Mouse (Mus musculus): ENCODE measurements around the gene Mrpl3. TPM values are rescaled to one million over a fixed set of nuclear protein-coding genes. Genes with fewer than 3 reads are reported as not detected.
"Not testable (repeated sequence)": the region's sequence is repeated elsewhere in the genome, so short reads cannot be mapped to it uniquely, and the experiment has no call there.

Mrpl3 gene
- 10 to 100 TPM; 73.0 to 77.6 TPM for total RNA-seq (2021)
- long read RNA-seq, experiment 1, transcript Mrpl3-201 (10 exons, 3,972 nt): major isoform, 59 of 70 reads
- long read RNA-seq, experiment 1, partial matches to known transcripts: 4 of 70 reads
- long read RNA-seq, experiment 1, other reads (novel, unspliced or antisense): 4 of 70 reads
- long read RNA-seq, experiment 2, transcript Mrpl3-205 (9 exons, 2,309 nt): minor isoform, 7 of 68 reads
- long read RNA-seq, experiment 2, transcript Mrpl3-201 (10 exons, 3,972 nt): major isoform, 57 of 68 reads
- long read RNA-seq, experiment 2, partial matches to known transcripts: 3 of 68 reads
- long read RNA-seq, experiment 2, other reads (novel, unspliced or antisense): 1 of 68 reads

DNA sequence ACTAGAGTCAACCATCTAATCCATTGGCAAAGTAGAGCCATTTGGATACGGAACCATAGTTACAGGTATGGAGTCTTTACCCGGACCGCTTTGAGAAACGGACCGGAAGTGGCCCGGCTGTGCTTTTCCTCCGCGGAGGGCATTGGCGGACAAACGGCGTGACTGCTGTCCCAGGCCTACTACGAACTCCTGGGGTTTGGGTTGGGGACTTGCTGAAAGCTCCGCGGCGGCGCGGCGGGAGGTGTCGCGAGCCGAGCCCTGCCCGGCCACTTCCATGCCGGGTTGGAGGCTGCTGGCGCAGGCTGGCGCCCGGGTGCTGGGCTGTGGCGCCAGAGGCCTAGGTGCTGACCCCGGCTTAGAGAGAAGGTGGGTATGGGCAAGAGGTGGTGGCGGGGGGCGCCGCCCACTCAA is at the start of gene Mrpl3:
TSS of gene Mrpl3 (plus strand) at position 93 of the 411 bp plus-strand sequence.
- DNase-seq (ENCODE audit: low spot score in 2 of 2): peak; percentile 88

DNA sequence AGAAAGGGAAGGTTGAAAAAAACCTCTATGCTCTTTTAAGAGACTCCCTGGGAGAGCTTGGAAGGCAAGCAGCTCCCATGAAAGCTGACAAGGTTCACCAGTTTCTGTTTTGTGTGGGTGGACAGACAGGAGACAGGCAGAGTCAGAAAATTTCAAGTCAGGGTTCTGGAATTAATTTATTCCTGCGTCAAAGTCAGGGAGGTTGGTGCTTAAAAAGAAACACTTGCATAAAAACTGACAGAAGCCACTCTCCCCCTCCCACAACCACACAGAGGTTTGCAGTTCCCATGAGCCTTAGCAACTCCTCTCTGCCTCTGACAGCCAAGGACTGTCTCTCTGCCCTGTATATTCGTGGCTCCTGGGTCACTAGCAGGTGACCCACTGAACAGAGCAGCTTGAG is 42.3 kb upstream of the Mrpl3 start:
- DNase-seq (ENCODE audit: low spot score in 2 of 2): no peak

DNA sequence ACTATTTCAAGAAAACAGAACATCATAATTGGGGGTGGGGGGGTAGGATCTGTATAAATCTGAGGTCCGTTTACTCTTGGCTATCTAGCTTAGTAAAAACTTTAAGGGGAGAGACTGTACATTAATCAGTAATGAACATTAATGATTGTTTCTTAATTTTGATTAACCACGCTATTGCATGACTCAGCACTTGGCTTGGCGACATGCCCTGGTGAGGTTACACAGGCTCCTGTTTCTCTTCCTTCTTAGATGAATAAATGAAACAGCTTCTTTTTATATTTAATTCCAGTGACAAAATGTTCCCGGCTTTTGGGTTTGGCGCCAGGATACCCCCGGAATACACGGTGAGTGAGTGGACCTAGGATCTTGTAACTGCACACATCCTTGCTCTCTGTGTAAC is 34.9 kb upstream of the Mrpl3 start:
- no peak for DNase-seq (ENCODE audit: low spot score in 2 of 2)

DNA sequence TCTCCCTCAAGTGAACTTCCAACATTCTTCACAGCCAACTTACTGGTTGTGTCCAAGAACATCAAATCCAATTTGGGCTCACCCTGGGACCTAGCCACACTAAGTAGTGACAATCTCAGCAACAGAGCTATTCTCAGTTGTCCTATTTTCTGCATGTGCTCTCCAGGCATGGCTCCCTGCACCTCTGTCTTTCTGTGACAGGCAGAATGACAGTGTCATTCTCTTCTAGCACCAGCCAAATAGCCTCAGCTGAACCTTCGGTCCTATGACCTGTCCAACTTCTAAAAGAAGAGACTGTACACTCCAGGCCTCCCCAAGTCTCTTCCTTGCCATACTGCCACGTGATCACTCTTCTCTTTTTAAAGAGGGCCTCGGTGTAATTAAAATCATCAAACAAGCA is 24.7 kb upstream of the Mrpl3 start:
- no peak for DNase-seq (ENCODE audit: low spot score in 2 of 2)

DNA sequence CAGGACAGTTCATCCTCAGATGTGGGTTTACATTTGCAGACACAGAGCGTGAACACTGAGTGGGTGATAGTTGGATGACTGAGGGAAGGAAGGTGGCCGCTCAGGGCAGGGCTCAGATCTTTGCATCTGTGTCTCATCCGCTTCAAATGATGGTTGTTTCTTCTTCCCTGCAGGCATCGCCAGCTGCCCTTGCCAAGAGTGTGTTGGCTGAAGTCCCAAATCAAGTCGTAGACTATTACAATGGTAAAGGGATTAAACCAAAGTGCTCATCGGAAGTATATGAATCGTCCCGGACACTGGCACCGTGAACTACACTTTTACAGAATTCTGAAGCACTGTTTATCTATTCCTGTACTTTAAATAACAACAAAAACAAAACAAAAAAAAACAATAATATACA is 20.5 kb upstream of the Mrpl3 start:
- no peak for DNase-seq (ENCODE audit: low spot score in 2 of 2)

DNA sequence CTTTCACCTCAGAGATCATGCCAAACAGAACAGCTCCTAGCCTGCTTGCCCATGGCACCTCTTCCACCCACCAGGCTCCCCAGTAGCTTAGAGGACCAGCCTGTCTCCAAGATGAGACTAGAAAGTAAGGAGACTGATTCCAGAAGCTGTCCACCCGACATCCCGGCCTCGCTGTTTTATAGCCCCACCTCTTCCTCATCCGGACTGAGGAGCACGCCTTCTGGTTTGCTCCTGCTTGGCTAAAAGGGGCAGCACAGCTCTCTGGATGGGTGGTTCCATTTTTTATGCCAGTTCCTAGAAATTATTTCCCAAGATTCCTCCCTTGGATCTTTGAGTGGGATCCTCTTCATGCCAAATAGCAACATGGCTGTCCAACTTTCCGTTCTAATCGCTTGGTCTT is 19.4 kb upstream of the Mrpl3 start:
- no peak for DNase-seq (ENCODE audit: low spot score in 2 of 2)

DNA sequence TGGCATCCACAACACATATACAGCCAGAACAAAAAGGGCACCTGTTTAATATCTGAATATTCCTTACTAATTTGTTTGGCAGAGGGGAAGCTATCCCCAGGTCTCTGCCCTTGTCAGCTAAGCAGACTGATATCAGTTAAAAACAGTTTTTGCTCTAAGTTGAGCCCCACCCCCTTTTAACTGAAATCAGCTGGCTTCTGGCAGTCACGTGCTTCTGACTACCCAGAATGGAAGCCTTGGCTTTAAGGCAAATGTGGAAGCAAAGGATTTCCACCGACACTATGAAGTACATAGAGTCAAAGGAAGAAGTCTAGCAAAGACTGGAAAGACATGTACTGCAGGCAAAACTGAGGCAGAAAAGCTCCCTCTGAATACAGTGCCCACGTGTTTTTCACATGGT is 15.2 kb upstream of the Mrpl3 start:
- no peak for DNase-seq (ENCODE audit: low spot score in 2 of 2)

DNA sequence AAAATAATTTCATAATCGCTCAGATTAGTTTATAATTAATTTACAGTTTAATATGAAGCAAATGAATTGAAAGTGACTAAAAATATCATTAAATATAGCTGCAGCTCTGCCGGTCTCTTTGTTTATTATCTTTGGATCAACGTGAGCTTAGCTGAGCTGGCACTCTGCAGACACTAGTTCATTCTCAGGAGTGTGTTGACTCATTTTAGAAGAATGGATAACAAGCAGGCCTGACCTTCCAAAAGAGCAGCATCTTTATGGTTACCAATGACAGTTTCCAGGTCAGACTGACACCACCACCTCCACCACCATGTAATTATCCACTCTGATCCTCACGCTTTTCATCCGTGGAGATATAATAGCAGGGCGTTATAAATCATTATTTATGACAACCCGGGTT is 7.0 kb upstream of the Mrpl3 start:
- no peak for DNase-seq (ENCODE audit: low spot score in 2 of 2)

DNA sequence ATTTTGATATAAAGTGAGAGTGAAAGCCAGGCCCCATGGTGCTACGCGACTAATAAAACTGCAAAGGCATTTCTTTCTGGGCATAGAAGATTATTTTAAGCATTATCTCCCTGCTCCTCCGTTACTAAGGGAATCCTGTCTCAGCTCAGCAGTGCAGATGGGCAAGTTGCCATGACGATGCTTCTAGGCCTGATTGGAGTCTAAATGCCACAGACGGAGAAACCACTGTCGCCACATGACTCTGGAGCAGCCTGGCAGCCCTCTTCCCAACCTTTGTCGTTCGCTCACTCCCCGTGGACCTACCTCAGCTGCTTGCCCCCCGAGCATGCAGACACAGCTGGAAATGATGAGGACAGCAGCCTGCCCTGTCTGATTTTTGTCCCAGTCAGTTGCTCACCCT is 4.7 kb upstream of the Mrpl3 start:
- DNase-seq (ENCODE audit: low spot score in 2 of 2): peak; percentile 32 to 54

DNA sequence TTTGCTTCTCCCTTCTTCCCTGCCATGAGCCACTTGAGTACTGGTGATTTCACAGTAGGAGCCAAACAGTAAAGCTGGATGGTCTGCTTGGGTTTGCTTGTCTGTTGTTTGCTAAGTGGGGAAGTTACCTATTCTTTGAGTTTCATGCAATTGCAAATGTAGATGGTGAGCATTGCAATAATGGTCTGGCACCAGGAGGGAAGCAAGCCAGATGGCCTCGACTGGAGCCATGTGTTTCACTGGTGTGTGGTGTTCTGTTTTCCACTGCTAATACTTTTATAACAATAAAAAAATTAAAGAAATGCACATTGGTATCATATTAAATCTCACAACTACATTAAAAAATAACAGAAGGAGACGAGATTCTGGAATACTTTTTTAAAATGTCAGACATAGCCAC is 3.4 kb upstream of the Mrpl3 start:
- peak in 1 of 2 experiments; percentile 36 for DNase-seq (ENCODE audit: low spot score in 2 of 2)

DNA sequence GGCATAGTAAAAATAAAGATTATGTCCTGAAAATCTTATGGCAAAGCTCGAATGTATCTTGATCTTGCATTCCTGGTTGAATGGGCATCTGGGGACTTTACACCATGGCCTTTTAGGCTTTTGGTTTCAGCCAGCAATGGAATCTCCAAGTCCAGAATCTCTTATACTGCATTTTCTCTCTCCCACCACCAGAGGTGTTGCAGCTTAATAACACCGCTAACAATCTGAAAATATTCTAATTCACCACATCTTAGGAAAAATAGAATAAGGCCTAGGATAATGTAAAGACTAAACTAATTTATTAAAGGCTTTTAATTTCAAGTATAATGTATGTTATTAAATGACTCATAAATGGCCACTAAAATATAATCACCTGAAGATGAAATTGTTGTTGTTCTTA is 2.8 kb upstream of the Mrpl3 start:
- no peak for DNase-seq (ENCODE audit: low spot score in 2 of 2)

DNA sequence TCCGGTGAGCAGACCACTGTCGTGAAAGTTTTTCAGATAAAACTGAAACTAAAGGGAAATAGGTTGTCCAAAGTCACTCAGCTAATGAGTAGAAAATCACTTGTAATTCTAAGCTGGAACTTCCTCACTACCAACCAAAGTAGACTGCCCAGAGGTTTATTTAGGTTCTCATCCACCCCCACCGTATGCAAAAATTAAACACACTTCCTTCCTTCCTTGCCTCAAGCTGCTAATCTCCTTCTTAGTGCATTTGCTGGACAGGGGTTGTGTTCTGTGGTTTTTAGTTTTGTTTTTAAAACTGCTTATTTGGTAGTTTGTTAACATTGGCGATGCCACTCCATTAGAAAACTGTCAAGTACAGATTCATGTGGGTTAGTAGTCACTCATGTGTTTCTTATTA is 773 bp downstream of the Mrpl3 start:
- DNase-seq (ENCODE audit: low spot score in 2 of 2): no peak

DNA sequence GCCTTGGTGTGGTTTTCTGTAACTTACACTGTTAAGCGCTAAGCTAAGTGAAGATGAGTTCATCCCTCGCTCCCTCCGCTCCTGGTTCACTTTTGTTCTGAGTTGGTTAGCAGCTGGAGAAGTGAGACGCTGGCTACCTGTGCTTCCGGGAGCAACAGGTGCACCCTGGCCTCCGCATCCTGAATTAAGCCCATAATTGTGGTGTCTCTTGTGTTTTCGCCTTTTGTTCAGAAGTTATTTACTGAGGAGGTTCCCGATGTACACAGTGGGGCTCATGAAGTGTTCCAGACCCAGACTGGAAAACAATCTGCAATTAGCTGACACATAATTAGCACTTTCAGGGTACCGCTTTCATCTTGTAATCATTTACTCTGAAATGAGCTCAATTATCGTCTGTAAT is 16.1 kb downstream of the Mrpl3 start:
- no peak for DNase-seq (ENCODE audit: low spot score in 2 of 2)

DNA sequence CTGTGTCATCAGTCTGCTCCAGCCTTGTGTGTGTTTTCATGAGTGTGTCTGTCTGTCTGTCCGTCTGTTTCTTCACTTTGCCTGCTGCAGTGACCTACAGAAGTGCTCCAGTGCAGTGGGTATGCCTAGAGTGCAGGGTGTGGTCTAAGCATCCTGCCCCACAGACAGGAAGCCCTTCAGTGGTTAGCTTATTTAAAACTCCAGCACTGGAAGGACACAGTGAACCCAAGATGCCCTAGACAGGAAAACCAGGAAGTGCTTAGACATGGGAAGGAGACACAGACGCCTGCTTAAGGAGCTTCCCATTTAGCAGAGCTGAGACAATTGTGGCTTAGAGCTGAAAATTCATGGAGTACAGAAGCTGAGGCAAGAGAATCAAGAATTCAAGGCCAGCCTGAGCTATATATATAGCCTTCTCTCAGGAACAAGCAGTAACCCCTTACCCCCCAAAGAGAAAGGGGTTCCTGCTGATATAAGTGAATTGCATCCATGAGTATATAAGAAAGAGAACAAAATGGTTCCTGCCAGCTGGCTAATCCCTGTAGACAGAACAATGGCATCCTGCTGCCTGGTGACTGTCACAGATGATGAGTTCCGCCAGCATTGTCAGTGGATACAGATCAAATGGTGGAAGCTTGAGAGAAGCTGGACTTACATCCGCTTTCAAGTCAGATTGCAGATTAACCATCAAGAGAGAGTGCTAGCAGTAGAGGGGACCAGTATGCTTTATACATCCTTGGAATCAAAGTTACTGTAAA is 20.1 kb downstream of the Mrpl3 start:
- no peak for DNase-seq (ENCODE audit: low spot score in 2 of 2)

DNA sequence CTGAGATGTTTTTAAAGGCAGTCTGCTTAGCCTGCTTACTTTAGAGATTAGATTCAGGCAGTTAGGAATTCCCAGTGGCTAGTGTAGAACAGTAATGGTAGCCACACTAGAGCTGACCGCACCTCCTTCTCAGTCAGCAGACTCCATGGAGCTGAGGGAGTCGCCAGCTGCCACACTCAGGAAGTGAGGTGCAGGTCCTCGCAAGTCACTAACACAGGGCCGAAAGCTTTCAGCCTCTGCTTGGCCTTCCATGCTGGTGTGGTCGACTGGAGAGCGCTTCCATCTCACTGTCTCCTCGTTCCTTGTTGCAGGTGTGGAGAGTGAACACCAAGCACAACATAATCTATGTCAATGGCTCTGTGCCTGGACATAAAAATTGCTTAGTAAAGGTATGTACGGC is 21.8 kb downstream of the Mrpl3 start:
- DNase-seq (ENCODE audit: low spot score in 2 of 2): no peak

DNA sequence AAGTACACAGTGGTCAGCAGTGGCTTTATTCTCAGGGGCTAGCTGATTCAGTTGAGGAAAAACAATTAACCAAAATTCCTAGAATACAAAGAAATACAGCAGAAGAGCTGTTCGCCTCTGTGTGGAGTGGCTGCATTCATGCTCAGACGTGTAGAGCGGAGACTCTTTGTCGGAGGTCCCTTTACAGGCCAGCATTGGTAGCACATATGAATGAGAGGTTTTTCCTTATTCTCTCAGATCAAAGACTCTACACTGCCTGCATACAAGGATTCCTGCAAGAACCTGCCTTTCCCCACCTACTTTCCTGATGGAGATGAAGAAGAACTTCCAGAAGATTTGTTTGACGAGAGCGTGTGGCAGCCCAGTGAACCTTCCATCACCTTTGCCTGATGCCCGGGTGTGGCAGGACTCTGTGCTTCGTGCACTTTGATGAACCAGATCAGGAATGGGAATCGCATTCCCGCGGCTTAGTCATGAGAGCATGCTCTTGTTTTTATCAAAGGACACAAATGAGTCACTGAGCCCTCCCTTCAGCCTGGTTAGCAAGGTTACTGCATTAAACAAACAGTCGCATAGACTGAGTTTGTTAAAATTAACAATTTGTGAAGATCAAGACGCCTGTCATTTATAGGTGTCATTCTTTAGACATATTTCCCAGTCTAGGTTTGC is 23.9 kb downstream of the Mrpl3 start:
- no peak for DNase-seq (ENCODE audit: low spot score in 2 of 2)

DNA sequence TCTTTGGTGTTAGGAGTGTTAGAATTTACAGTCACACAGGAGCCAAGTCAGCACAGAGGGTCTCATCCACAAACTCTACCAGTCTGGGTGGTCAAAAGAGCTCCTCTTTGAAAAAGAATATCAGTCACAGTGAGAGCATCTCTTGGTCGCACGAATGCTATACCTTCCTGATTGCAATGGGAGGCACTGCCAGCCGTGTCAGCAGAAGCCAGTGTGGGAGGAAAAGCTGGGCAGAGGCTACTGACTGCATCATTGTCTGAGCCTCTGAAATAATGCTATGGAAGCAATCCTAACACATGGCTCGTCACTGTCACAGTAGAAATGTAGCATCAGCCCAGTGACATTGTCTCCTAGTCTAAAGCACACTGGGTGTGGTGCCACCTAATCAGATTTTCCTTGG is 25.4 kb downstream of the Mrpl3 start:
- no peak for DNase-seq (ENCODE audit: low spot score in 2 of 2)

DNA sequence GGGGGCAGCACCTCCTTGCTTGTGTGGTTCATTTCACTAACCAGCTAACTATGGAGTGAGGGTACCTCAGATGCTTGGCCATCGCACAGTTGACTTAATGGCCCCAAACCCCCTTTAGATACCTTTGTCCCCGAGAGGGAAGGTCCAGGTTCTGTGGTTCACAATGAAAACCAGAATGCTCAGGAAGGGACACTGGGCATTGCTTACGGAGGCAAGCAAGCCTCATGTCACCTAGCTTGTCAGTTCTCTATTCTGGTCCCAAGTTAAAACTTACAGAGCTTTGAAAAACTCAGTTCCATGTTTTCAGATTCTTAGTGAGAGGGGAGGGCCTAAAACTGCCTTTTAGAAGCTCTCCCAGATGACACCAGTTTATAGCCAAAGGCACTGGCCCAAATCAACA is 27.2 kb downstream of the Mrpl3 start:
- DNase-seq (ENCODE audit: low spot score in 2 of 2): no peak

DNA sequence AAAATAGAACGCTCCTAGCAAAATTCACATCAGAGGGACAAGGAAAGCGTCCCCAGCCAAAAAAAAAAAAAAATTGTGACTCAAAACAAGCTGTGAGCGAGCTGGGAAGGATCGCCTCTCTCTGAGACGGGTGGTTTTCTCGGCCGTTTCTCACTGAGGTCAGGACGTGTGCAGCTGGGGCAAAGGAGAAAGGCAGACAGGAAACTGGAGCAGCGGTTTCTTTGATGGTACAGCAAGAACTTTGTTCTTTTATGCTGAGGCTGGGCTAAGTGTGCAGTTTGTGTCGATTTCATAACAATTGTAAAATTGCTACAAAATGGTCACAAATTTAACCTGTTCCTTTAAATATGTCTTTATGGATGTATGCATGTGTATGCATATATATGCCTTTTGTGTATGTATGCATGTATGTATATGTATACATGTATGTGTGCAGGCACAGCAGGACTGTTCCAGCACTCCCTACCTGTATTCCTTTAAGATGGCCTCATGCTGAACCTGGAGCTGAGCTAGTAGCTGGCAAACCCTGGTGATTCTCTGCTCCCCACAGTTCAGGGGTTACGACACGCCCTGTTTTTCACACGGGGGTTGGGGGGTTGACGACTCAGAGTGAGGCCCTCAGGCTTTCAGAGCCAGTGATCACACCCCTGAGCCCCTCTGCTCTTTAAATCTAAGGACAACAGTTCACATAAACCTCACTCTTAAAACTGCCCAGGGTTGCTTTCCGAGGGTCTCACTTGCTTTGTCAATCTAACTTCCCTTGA is 48.0 kb downstream of the Mrpl3 start:
- DNase-seq (ENCODE audit: low spot score in 2 of 2): no peak

DNA sequence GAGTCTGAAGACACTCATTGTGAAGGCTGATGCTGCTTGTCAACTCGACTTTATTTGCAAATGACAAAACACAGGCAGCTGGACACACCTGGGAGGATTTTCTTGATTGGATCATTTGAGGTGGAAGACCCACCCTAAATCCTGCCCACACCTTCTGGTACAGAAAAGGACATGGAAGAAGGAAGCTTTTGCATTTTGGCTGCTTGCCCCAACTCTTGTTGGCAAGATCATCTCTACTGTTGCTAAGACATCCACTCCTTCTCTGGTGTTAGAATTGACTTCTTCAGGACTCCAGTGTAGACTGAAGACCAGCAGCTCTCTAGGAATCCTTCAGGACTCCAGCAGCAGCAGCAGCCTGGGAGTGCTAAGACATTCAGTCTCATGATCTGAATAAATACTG is 48.9 kb downstream of the Mrpl3 start:
- DNase-seq (ENCODE audit: low spot score in 2 of 2): no peak

DNA sequence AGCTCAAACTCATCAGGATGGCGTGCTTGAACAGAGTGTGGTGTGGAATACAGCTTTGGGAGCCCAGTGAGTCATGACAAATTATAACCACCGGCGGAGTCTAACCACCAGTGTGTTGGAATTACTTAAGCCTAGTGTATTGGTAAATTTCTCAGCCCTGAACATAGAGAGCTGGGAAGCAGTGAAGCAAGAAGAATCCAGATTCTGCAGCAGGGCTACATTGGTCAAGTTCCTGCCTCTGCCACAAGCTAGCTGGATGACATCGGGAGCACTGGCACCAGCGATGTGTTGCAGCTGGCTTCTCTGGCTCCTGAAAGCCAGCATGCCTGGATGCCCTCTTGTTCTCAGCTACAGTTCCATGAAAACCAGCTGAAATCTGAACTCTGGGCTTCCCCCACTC is 50.9 kb downstream of the Mrpl3 start:
- DNase-seq (ENCODE audit: low spot score in 2 of 2): no peak

DNA sequence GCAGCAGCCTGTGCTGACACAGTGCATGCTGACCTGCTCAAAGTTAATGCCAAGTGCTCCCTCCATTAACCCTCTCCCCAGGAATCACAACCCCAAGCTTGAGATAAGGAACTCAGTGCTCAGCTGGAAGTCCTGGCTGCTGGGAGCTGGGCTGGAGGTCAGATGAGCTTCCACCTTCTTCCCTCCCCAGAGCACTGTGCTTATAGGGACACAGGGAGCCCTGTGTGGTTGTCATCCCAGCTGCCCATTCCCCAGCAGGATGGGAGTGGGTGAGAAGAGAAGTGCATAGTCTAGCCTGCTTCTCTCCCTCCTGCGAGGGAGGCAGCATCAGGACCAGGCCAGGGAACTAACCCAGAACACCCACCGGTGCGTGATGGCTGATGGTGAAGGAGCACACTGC is 72.2 kb downstream of the Mrpl3 start:
- not testable (repeated sequence) for DNase-seq (ENCODE audit: low spot score in 2 of 2)
